Mouse (Mus musculus) liver, postnatal 0 days (tissue): Measurements from ENCODE around the gene Ttll6. TPM values are rescaled to one million over a fixed set of nuclear protein-coding genes. Genes with fewer than 3 reads are reported as not detected.

Experiments used
- ATAC-seq: fragments of 200-750 bp; cut with Nextera tagmentation; 2 replicates; pipeline ENCODE4 v1.8.0; 2017; ENCODE audit warnings: mild to moderate bottlenecking, moderate library complexity
- DNase-seq: peaks from one replicate; pipeline ENCODE4 v3.0.0-alpha.2; 2016
- H3K27ac ChIP-seq: fragments of 300-500 bp; sonication (generic); 2 replicates; pipeline ENCODE4 v1.5.1; 2014; ENCODE audit warnings: antibody characterized with exemption, moderate library complexity, mild to moderate bottlenecking, low read depth
- H3K27me3 ChIP-seq: fragments of 300-500 bp; sonication (generic); 2 replicates; pipeline ENCODE4 v1.6.1; 2014; ENCODE audit warnings: low read length, control low read depth, mixed read lengths; ENCODE audit not compliant: insufficient read depth
- H3K36me3 ChIP-seq: fragments of 300-500 bp; sonication (generic); replicated peaks from 2 replicates; pipeline ENCODE4 v1.6.1; 2014; ENCODE audit warnings: mild to moderate bottlenecking, control low read depth, low read length, moderate library complexity, mixed read lengths; ENCODE audit not compliant: insufficient read depth
- H3K4me1 ChIP-seq: fragments of 300-500 bp; sonication (generic); 2 replicates; pipeline ENCODE4 v1.6.1; 2014; ENCODE audit warnings: antibody characterized with exemption, mild to moderate bottlenecking, control low read depth; ENCODE audit not compliant: insufficient read depth
- H3K4me2 ChIP-seq: fragments of 300-500 bp; sonication (generic); 2 replicates; pipeline ENCODE4 v1.6.1; 2014; ENCODE audit warnings: low read depth, mild to moderate bottlenecking, low read length, moderate library complexity, mixed read lengths
- H3K4me3 ChIP-seq: fragments of 300-500 bp; sonication (generic); 2 replicates; pipeline ENCODE4 v1.5.1; 2014; ENCODE audit warnings: low read depth, low read length
- H3K9ac ChIP-seq: fragments of 300-500 bp; sonication (generic); replicated peaks from 2 replicates; pipeline ENCODE4 v1.6.1; 2014; ENCODE audit warnings: mild to moderate bottlenecking, moderate library complexity
- H3K9me3 ChIP-seq: fragments of 300-500 bp; sonication (generic); 2 replicates; pipeline ENCODE4 v1.6.1; 2016; ENCODE audit warnings: mild to moderate bottlenecking, control low read depth, low read length, mixed read lengths
- CTCF ChIP-seq: sonication (generic); IDR thresholded peaks from 2 replicates; pipeline ENCODE4 v1.5.1; 2016; ENCODE audit warnings: antibody characterized with exemption, low read depth
- EP300 ChIP-seq: IDR thresholded peaks from 2 replicates; pipeline ENCODE4 v1.6.1; 2016; ENCODE audit warnings: antibody characterized with exemption, low read depth, mild to moderate bottlenecking
- WGBS: fragments of 180-500 bp; shearing (Covaris S2); extraction: QIAGEN DNeasy Blood & Tissue Kit; methylation state at CpG from one replicate; pipeline ENCODE4 v1.1.7; 2014; ENCODE audit not compliant: insufficient replicate concordance; 5-methylcytosine and 5-hydroxymethylcytosine counted together
- polyA plus RNA-seq: library from polyadenylated mRNA; unstranded; fragments of >200 nt; fragmentation: Nextera tagmentation; extraction: Ambion mirVana; gene quantifications from 2 replicates; pipeline ENCODE4 v1.2.1, GENCODE M21; 2015

Ttll6 gene
- polyA plus RNA-seq, 1 experiment from 2014 or later, result not detected

DNA sequence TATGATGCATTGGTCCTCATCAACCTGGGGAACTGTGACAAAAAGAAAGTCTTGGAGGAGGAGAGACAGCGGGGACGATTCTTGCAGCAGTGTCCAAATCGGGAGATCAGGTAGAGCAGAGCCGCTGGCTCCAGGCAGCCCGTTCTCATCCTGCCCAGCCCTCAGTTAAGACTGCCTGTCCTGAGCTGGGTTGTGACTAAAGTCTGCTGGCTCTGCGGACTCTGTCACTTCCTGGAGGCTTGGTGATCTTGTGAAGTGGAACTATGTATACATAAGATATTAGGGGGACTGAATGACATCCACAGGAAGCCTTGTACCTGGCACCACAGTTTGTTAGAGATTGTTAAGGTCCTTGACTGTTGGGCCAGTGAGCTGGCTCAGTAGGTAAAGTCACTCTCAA, 13.9 kb downstream of the Ttll6 start:
- H3K4me3 ChIP-seq, result no peak overlapping the region
- WGBS, result 56% methylated on average over 6 of the region's 6 CpGs
- no peaks in the 10 kb centered on the region; the same call in 1 of the 2 replicates for H3K4me1 ChIP-seq
- no peaks in the 10 kb centered on the region for H3K36me3 ChIP-seq
- no peak overlapping the region for H3K27ac ChIP-seq
- peaks cover 37% of the 10 kb centered on the region for H3K27me3 ChIP-seq
- ATAC-seq (no peak), DNase-seq (no peak)
- H3K9ac ChIP-seq, result no peak overlapping the region
- TF ChIP-seq EP300, result no peak
- no peak for TF ChIP-seq CTCF
- no peak overlapping the region for H3K4me2 ChIP-seq
- no peaks in the 10 kb centered on the region for H3K9me3 ChIP-seq

- H3K4me1 ChIP-seq, result 0 out of 2 replicates have a peak, but pooled peaks cover 2% of the 10 kb centered on the region
- no peak overlapping the region for H3K4me2 ChIP-seq
- 35% methylated on average over 12 of the region's 12 CpGs for WGBS
- no peak overlapping the region for H3K4me3 ChIP-seq
- no peak overlapping the region for H3K27ac ChIP-seq
- DNase-seq (peak; percentile 37), ATAC-seq (peak; percentile 75)
- H3K27me3 ChIP-seq, result peaks cover 40% of the 10 kb centered on the region
- H3K9ac ChIP-seq, result no peak overlapping the region
- no peak for TF ChIP-seq EP300
- TF ChIP-seq CTCF, result no peak
- no peaks in the 10 kb centered on the region for H3K36me3 ChIP-seq
- H3K9me3 ChIP-seq, result no peaks in the 10 kb centered on the region
Observed at GRCm38 (mm10) chr11:96164769-96165168, 31.2 kb downstream of the Ttll6 start.

GRCm38 (mm10) chr11:96168125-96168524, 34.5 kb downstream of the Ttll6 start:
- Histone ChIP-seq H3K4me3 (no peak overlapping the region), H3K27ac (no peak overlapping the region), H3K9me3 (no peaks in the 10 kb centered on the region), H3K4me1 (0 out of 2 replicates have a peak, but pooled peaks cover 2% of the 10 kb centered on the region), H3K27me3 (peaks cover 72% of the 10 kb centered on the region), H3K36me3 (no peaks in the 10 kb centered on the region), H3K9ac (no peak overlapping the region), H3K4me2 (no peak overlapping the region)
- WGBS, result 38% methylated on average over 9 of the region's 9 CpGs
- DNase-seq (no peak), ATAC-seq (no peak)
- TF ChIP-seq EP300 (no peak), CTCF (no peak)

DNA sequence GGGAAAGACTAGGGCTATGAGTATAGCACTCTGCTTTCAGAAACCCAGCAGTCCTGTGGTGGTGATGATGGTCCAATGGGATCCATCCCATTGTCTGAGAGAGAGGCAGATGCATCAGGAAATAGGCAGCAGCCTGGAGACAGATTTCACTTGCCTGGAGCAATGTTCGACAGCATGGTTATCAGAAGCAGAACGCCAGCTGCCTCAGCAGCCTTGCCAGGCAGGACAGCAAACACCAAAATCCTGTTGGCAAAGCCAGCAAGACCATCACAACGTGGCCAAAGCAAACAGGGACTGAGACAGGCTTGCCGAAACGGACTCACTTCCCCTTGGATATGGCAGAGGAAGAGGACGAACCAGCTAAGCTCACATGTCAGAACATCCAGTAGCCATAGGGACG, 35.4 kb downstream of the Ttll6 start:
- H3K27me3 ChIP-seq, result peaks cover 81% of the 10 kb centered on the region
- H3K9ac ChIP-seq, result no peak overlapping the region
- TF ChIP-seq EP300 (no peak), CTCF (no peak)
- 8% methylated on average over 7 of the region's 7 CpGs for WGBS
- no peak overlapping the region for H3K4me2 ChIP-seq
- H3K4me3 ChIP-seq, result no peak overlapping the region
- no peaks in the 10 kb centered on the region for H3K9me3 ChIP-seq
- no peak for ATAC-seq
- H3K36me3 ChIP-seq, result no peaks in the 10 kb centered on the region
- H3K4me1 ChIP-seq, result 0 out of 2 replicates have a peak, but pooled peaks cover 2% of the 10 kb centered on the region
- DNase-seq, result no peak
- H3K27ac ChIP-seq, result no peak overlapping the region

DNA sequence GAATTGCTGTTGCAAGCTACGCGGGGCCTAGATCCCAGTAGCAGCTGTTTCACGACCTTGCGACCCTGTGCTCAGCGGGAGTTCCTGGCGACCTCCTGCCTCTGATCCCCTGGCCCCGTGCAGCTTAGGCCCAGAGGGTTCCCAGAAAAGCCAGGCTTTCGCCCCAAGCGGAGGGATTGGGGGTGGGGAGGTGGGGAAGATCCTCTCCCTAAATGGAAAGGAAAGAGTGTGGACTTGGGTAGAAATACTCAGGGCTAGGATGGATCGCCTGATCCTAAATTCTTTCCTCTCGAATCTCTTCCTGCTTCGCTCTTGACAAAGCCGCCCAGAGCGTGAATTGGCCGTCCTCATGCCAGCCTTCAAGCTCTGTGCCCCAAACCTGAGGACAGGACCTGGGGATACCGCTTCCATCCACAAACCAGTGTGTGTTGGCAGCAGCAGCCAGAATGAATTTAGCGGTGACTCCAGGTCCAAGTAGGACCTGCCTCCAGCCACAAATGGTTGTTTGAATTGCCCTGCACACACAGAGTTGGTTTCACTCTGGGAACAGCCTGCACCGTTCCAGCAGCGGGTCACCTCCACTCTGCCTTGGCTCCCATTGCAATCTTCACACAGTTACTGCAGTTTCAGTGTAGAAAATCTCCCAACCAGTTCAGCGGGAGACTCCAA, 37.3 kb downstream of the Ttll6 start:
- Histone ChIP-seq H3K4me3 (no peak overlapping the region), H3K4me1 (no peaks in the 10 kb centered on the region), H3K36me3 (no peaks in the 10 kb centered on the region), H3K9me3 (no peaks in the 10 kb centered on the region), H3K4me2 (no peak overlapping the region), H3K27ac (no peak overlapping the region), H3K9ac (no peak overlapping the region), H3K27me3 (peaks cover 95% of the 10 kb centered on the region)
- DNase-seq (no peak), ATAC-seq (no peak)
- WGBS, result 5% methylated on average over 20 of the region's 20 CpGs
- no peak for TF ChIP-seq EP300
- no peak for TF ChIP-seq CTCF

GRCm38 (mm10) chr11:96171601-96172000, 38.0 kb downstream of the Ttll6 start:
- DNase-seq (no peak), ATAC-seq (no peak)
- Histone ChIP-seq H3K27me3 (peaks cover 97% of the 10 kb centered on the region), H3K9ac (no peak overlapping the region), H3K9me3 (no peaks in the 10 kb centered on the region), H3K36me3 (no peaks in the 10 kb centered on the region), H3K4me1 (no peaks in the 10 kb centered on the region), H3K27ac (no peak overlapping the region), H3K4me2 (no peak overlapping the region), H3K4me3 (no peak overlapping the region)
- TF ChIP-seq EP300 (no peak), CTCF (no peak)
- WGBS, result 13% methylated on average over 3 of the region's 3 CpGs
